ENCODE assay signal across 14 mouse cellular contexts in genomic region chr5:45543374-45543773, GRCm38 (mm10). TPM values are rescaled to one million over a fixed set of nuclear protein-coding genes. Genes with fewer than 3 reads are reported as not detected.
DNase-seq lines count a peak whose midpoint lies in the region; ATAC-seq and TF ChIP-seq lines count a peak whose summit lies in the region.
"Had no signal": no experiment of that assay in that cellular context is flagged by ENCODE, and none has a peak within 500 bp of the region (broad histone marks: within the 10 kb centered on the region; RNA-seq: fewer than 3 reads in every experiment).

No protein-coding gene starts in this region.

- no peak overlapping the region for H3K27ac ChIP-seq in left cerebral cortex, adult 2 months
- H3K27ac ChIP-seq: liver, embryonic 12.5 days had no signal

- TF ChIP-seq CTCF in left cerebral cortex, adult 2 months (IDR thresholded peaks at IDR 0.05): no peak

- no peak for ATAC-seq in granulocyte monocyte progenitor cell, adult 5-6 weeks (replicated peaks; ENCODE audit: poor library complexity, severe bottlenecking)
- ATAC-seq: hindbrain, embryonic 16.5 days; liver, embryonic 12.5 days had no signal

- H3K4me3 ChIP-seq in left cerebral cortex, adult 2 months: no peak overlapping the region
- H3K4me3 ChIP-seq: liver, embryonic 12.5 days; myocyte had no signal

- intact Hi-C loops in left cerebral cortex, postnatal 4 days (cut with DNase I): no loop called here
- intact Hi-C loops in left cerebral cortex, adult 2 months (cut with DNase I): no loop called here
- intact Hi-C loops in heart, postnatal 36 days (cut with DNase I): loop anchor here (5.0 kb wide), 1 partner anchor 804 kb away; no protein-coding TSS in a partner anchor

- peak; percentile 71 for DNase-seq in left cerebral cortex, postnatal 4 days
- no peak for DNase-seq in left cerebral cortex, adult 2 months (ENCODE audit: extremely low spot score in 1 of 2, low spot score in 2 of 2)
- DNase-seq in adrenal gland, postnatal 10 days: peak; percentile 29
- peak; percentile 65 to 71 for DNase-seq in cerebellum, adult 18-20 months
- peak; percentile 19 for DNase-seq in embryo, embryonic 9.5 days (ENCODE audit: extremely low spot score)
- no peak for DNase-seq in lung, postnatal 4 days
- DNase-seq in heart, postnatal 36 days: no peak
- DNase-seq: gastrocnemius, postnatal 10 days; kidney, postnatal 14 days; thymus, adult 18-20 months had no signal

RNA-seq across cellular contexts. Expression of gene Med28, which starts 23.3 kb away (rescaled TPM):
- total RNA-seq in left cerebral cortex, postnatal 4 days (2021): 10 to 100 TPM; 91.8 to 96.5 TPM
- total RNA-seq in left cerebral cortex, adult 2 months (2021): 100 to 1,000 TPM; 107 to 108 TPM
- total RNA-seq in adrenal gland, postnatal 10 days (2021): 10 to 100 TPM; 75.1 to 78.8 TPM
- 78.5 and 86.0 TPM in 2 replicates for total RNA-seq in granulocyte monocyte progenitor cell, adult 5-6 weeks (2014; fragmentation: Nextera tagmentation)
- total RNA-seq in granulocyte monocyte progenitor cell, adult 5-6 weeks (2017): 48.9 and 57.0 TPM in 2 replicates
- total RNA-seq in heart, postnatal 36 days (2021): 10 to 100 TPM; 55.0 TPM

RNA-seq across cellular contexts. Expression of gene Lap3, which starts 50.2 kb away (rescaled TPM):
- total RNA-seq in left cerebral cortex, postnatal 4 days (2021): 10 to 100 TPM; 31.0 to 38.4 TPM
- total RNA-seq in left cerebral cortex, adult 2 months (2021): 10 to 100 TPM; 38.6 to 47.5 TPM
- total RNA-seq in adrenal gland, postnatal 10 days (2021): 100 to 1,000 TPM; 104 to 117 TPM
- total RNA-seq in granulocyte monocyte progenitor cell, adult 5-6 weeks (2014; fragmentation: Nextera tagmentation): 52.4 and 54.4 TPM in 2 replicates
- total RNA-seq in granulocyte monocyte progenitor cell, adult 5-6 weeks (2017): 59.8 and 68.8 TPM in 2 replicates
- total RNA-seq in heart, postnatal 36 days (2021): 100 to 1,000 TPM in 1 of 2 experiments, 10 to 100 TPM in 1; 95.5 to 116 TPM

Comparison
In these comparisons a context has a peak if more than half of its experiments do, and no peak if none do; other contexts are left out.
1. DNase-seq: peak in left cerebral cortex, postnatal 4 days (single experiment), adrenal gland, postnatal 10 days (single experiment), cerebellum, adult 18-20 months (2 of 2) and embryo, embryonic 9.5 days (single experiment); none in left cerebral cortex, adult 2 months (0 of 2), lung, postnatal 4 days (0 of 2) and heart, postnatal 36 days (0 of 2).